Mouse (Mus musculus): ENCODE data around the gene Dock10. TPM values are rescaled to one million over a fixed set of nuclear protein-coding genes. Genes with fewer than 3 reads are reported as not detected.

Gene Dock10
- polyA plus RNA-seq, 1 experiment from 2014 or later = 2.8 TPM

DNA sequence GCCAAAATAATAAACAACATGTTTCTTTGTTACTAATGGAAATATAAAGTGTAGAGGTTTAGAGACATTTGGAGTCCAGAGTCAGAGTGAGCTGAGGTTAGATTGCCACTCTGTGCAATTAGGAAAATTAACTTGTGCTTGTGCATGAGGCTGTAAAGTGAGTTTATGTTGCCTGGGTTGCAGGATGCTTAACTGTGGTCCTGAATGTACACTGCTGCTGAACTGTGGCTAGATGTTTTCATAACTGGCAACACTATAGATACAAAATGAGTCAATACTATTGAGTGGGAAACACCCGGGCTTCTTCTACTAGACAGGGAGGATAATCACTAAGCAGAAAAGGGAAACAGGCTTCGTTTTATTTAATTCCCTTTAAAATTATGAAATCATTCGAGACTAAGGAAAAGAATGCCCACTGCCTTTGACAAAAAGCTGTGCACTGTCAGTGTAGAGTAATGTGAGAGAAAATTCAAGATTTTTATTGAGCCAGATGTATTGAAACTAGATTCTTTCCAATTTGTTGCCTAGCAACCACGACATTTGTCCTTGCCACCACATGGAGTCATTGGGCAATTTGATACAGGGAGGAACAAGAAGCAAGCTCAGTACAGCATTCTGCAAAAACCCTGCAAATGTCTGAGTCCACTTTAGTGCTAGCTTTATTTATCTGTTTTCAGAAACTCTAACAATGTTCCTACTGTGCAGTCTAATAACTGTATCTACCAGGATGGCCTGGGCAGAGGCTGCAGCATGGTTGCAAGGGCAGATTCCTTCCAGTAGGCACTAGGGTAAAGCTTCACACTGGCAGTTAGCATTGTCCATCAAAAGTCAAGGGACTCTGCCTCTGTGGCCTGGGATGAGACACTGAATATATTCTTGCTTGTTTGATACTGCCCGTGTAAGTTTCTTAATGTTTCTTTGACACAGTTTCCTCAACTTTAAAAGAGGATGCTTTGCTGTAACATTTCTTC is 127.9 kb downstream of the Dock10 start:
- no peaks in the 10 kb centered on the region for H3K27me3 ChIP-seq (replicated peaks)
- no peak for ATAC-seq (ENCODE audit: extremely low read depth, insufficient number of reproducible peaks, low FRiP score, low TSS enrichment)
- no peak overlapping the region for H3K4me3 ChIP-seq
- H3K4me2 ChIP-seq = no peak overlapping the region
- WGBS = 66% methylated on average over 5 of the region's 5 CpGs
- no peak overlapping the region for H3K9ac ChIP-seq
- H3K27ac ChIP-seq (replicated peaks) = no peak overlapping the region
- no peaks in the 10 kb centered on the region for H3K9me3 ChIP-seq
- no peaks in the 10 kb centered on the region for H3K4me1 ChIP-seq
- no peaks in the 10 kb centered on the region for H3K36me3 ChIP-seq

DNA sequence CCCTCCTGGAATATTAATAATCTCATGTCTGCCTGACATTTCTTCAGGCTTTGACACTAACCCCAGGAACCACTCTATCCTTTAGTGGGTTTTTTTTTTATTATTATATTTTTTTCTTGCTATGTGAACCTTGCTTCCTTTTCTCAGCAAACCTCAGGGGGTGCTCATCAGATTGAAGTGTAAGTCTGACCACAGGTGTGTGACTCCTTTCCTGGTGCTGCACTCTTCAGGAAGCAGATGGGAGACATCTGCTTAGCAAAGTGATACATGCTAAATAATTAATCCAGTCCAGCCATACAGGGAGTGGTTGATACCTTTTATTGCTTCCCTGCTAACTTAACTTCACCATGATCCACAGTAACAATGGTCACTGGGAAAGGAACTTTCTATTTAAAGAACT is 130.3 kb downstream of the Dock10 start:
- Histone ChIP-seq H3K9ac (no peak overlapping the region), H3K36me3 (no peaks in the 10 kb centered on the region), H3K9me3 (no peaks in the 10 kb centered on the region), H3K4me2 (no peak overlapping the region), H3K4me3 (no peak overlapping the region), H3K27ac (replicated peaks) (no peak overlapping the region), H3K4me1 (no peaks in the 10 kb centered on the region), H3K27me3 (replicated peaks) (no peaks in the 10 kb centered on the region)
- no peak for ATAC-seq (ENCODE audit: extremely low read depth, insufficient number of reproducible peaks, low FRiP score, low TSS enrichment)

DNA sequence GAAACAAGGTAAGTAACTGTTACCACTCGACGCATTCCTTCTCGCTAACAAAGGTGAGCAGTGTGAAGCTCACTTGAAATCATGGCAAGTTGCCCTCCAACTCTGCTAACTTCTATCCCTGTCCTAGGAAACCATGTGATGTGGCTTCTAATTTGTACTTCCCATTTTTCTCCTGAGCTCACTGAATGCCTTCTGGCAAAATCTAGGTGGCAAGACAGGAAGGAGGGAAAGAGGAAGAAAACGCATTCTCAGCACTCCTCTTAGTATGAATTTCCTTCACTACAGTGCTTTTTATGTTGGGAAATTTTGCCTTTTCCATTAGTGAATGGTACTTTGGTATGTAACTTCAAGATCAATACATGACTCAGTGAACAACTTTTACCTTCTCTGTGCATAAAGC is 131.5 kb downstream of the Dock10 start:
- Histone ChIP-seq H3K27me3 (replicated peaks) (no peaks in the 10 kb centered on the region), H3K9me3 (no peaks in the 10 kb centered on the region), H3K4me2 (no peak overlapping the region), H3K36me3 (no peaks in the 10 kb centered on the region), H3K4me1 (no peaks in the 10 kb centered on the region), H3K9ac (no peak overlapping the region), H3K4me3 (no peak overlapping the region), H3K27ac (replicated peaks) (no peak overlapping the region)
- WGBS = 83% methylated on average over 4 of the region's 4 CpGs
- no peak for ATAC-seq (ENCODE audit: extremely low read depth, insufficient number of reproducible peaks, low FRiP score, low TSS enrichment)

DNA sequence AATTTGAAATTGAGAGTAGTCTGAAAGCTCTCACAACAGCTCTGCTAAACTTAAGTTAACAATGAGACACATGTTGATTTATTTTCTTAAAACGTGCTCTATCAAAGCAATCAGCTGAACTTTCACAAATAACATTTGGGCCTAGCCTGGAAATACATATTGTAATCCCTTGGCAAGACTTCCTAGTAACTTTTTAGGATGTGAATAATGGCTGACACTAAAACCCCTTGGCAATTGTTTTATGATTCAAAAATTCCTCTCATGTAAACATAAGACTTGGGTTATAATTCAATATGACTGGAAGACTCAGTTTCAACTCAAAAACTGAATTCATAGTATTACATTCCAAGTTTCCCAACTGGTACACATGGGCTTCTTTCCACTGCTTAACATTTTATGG is 133.0 kb downstream of the Dock10 start:
- H3K4me2 ChIP-seq = no peak overlapping the region
- H3K27ac ChIP-seq (replicated peaks) = no peak overlapping the region
- 61% methylated on average over 1 of the region's 1 CpGs for WGBS

DNA sequence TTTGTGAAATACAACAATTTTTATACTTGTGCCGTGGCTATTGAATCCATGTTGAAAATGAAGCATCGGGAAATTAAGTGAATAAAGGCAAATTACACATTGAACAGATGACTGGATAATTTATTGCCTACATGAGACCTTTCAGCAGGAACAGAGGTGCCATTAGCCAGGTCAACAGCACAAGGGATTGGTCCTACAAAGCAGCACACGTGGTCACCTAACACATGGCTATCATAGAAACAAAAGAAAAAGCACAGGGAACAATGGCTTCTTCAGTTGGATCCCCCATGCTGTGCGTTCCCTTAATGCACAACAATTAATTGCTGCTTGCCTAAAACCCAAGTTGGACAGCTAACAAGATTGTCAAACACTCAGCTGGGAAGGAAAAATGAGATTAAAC is 133.8 kb downstream of the Dock10 start:
- no peak overlapping the region for H3K9ac ChIP-seq
- H3K27ac ChIP-seq (replicated peaks) = no peak overlapping the region
- no peaks in the 10 kb centered on the region for H3K36me3 ChIP-seq
- H3K4me2 ChIP-seq = no peak overlapping the region
- 74% methylated on average over 4 of the region's 4 CpGs for WGBS
- no peaks in the 10 kb centered on the region for H3K4me1 ChIP-seq
- H3K27me3 ChIP-seq (replicated peaks) = no peaks in the 10 kb centered on the region
- ATAC-seq (ENCODE audit: extremely low read depth, insufficient number of reproducible peaks, low FRiP score, low TSS enrichment) = no peak
- no peaks in the 10 kb centered on the region for H3K9me3 ChIP-seq
- no peak overlapping the region for H3K4me3 ChIP-seq

More for the DNA sequence above, 133.0 kb downstream of the Dock10 start:
- no peaks in the 10 kb centered on the region for H3K9me3 ChIP-seq
- no peak overlapping the region for H3K4me3 ChIP-seq
- no peaks in the 10 kb centered on the region for H3K36me3 ChIP-seq
- no peaks in the 10 kb centered on the region for H3K27me3 ChIP-seq (replicated peaks)
- ATAC-seq (ENCODE audit: extremely low read depth, insufficient number of reproducible peaks, low FRiP score, low TSS enrichment) = no peak
- H3K4me1 ChIP-seq = no peaks in the 10 kb centered on the region
- H3K9ac ChIP-seq = no peak overlapping the region

DNA sequence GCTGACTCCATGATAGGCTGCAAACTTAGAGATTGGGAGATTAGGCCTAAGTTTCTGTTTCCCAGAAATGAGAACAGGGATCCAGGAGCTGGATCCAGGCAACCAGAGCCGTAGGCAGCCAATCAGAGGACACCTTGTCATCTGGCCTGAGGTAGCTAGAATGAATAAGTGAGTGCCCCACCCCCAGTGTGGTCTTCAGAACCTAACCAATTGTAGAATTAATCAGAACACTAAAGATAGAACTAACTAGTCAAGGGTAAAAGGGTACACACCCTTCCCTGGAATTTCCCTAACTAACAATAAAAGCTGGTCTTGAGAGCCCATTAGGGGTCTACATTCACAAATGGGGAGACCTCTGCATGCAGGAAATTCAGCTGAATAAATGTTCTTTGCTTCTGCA is 135.7 kb downstream of the Dock10 start:
- no peaks in the 10 kb centered on the region for H3K36me3 ChIP-seq
- no peak overlapping the region for H3K4me2 ChIP-seq
- H3K9me3 ChIP-seq = peaks cover 2% of the 10 kb centered on the region; the same call in 1 of the 2 replicates
- H3K9ac ChIP-seq = no peak overlapping the region
- H3K27me3 ChIP-seq (replicated peaks) = no peaks in the 10 kb centered on the region
- H3K27ac ChIP-seq (replicated peaks) = no peak overlapping the region
- H3K4me3 ChIP-seq = no peak overlapping the region
- ATAC-seq (ENCODE audit: extremely low read depth, insufficient number of reproducible peaks, low FRiP score, low TSS enrichment) = no peak
- no peaks in the 10 kb centered on the region for H3K4me1 ChIP-seq
- 71% methylated on average over 1 of the region's 1 CpGs for WGBS

DNA sequence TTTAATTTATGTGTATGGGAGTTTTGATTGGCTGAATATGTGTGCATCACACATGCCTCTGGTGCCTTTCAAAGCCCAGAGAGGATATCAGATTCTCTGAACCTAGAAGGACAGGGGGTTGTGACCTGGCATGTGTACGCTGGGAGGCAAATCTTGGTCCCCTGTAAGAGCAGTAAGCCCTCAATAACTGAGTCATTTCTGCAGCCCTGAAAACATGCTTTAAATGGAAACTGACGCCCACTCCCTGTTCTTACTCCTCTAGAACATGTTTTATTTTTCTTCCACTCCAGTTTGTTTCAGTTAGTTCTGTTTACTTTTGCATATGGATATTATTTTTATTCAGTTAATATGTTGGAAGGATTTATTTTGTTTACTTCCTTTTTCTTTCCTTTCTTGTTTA is 139.2 kb downstream of the Dock10 start:
- no peak overlapping the region for H3K4me2 ChIP-seq
- H3K4me1 ChIP-seq = no peaks in the 10 kb centered on the region
- no peak overlapping the region for H3K9ac ChIP-seq
- no peaks in the 10 kb centered on the region for H3K27me3 ChIP-seq (replicated peaks)
- H3K27ac ChIP-seq (replicated peaks) = no peak overlapping the region
- H3K4me3 ChIP-seq = no peak overlapping the region
- no peaks in the 10 kb centered on the region for H3K36me3 ChIP-seq
- peaks cover 2% of the 10 kb centered on the region; the same call in 1 of the 2 replicates for H3K9me3 ChIP-seq
- 74% methylated on average over 2 of the region's 2 CpGs for WGBS
- ATAC-seq (ENCODE audit: extremely low read depth, insufficient number of reproducible peaks, low FRiP score, low TSS enrichment) = no peak

DNA sequence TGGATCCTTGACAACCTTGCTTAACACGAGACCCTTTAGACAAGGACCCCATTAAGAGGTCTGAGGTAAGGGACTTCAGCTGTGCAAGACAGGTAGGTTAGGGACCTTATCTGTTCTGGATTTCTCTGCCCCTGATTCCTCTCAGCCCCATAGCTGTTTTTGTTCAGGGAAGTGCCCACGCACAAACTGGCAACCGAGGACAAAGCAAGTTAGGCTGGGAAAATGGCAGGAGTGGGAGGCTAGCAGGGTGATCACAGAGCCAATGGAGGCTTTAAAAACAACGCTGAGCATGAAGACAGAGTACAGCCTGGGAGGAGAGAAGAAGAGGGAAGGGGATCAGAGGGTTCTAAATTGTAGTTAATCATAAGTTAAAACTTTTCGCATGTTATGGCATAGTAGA is 141.7 kb downstream of the Dock10 start:
- no peak for ATAC-seq (ENCODE audit: extremely low read depth, insufficient number of reproducible peaks, low FRiP score, low TSS enrichment)
- 75% methylated on average over 5 of the region's 5 CpGs for whole genome bisulfite sequencing
- Histone ChIP-seq H3K36me3 (no peaks in the 10 kb centered on the region), H3K4me3 (no peak overlapping the region), H3K27me3 (replicated peaks) (no peaks in the 10 kb centered on the region), H3K4me2 (no peak overlapping the region), H3K27ac (replicated peaks) (no peak overlapping the region), H3K9me3 (peaks cover 2% of the 10 kb centered on the region; the same call in 1 of the 2 replicates), H3K4me1 (no peaks in the 10 kb centered on the region), H3K9ac (no peak overlapping the region)

DNA sequence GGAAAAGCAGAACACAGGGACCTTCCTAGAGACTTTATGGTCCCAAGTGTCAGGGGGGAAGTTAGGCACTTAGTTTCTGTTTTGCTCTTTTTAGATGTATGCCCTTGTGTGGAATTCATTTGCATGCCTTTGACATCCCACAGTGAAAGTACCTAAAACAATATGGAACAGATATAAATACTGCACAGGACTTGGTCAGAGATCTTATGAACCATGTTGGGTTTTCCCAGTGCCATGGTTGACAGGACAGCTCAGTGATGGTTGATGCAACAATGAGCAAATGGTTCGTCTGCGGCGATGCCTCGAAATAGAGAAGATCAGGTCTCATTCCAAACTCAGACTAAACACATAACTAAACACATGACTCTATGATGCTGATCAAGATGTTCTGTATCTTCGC is 143.6 kb downstream of the Dock10 start:
- Histone ChIP-seq H3K4me2 (no peak overlapping the region), H3K9ac (no peak overlapping the region), H3K4me3 (no peak overlapping the region), H3K27ac (replicated peaks) (no peak overlapping the region), H3K27me3 (replicated peaks) (no peaks in the 10 kb centered on the region), H3K36me3 (no peaks in the 10 kb centered on the region), H3K4me1 (no peaks in the 10 kb centered on the region), H3K9me3 (peaks cover 2% of the 10 kb centered on the region; the same call in 1 of the 2 replicates)
- no peak for ATAC-seq (ENCODE audit: extremely low read depth, insufficient number of reproducible peaks, low FRiP score, low TSS enrichment)
- WGBS = 87% methylated on average over 5 of the region's 5 CpGs

DNA sequence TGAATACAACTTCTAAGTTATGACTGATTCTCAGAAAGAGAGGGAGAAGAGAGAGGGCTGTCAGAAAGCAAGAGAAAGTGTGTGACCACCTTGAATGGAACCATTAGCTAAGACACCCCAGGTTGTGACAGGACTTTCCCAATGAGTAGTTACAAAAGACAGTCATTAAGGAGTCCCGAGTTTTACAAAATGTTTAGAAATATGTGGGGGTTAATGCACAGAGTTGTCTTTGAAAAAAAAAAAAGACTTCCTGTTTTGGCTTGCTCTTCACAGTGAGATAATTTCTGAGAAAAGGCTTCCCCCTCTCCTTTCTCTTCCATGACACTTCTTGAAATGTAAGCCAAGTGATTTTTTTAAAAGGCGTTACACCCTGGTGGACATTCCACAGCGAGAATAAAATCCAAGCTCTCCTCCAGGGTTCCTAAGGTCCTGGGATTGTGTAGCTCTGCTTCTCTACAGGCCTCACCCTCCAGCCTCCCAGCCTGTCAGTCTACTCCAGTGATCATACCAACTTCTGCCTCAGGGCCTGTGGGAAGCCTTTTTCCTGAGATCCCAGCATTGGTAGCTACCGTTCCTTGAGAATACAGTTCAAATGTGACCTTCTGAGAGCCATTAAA is 144.8 kb downstream of the Dock10 start:
- no peaks in the 10 kb centered on the region for H3K27me3 ChIP-seq (replicated peaks)
- no peak overlapping the region for H3K9ac ChIP-seq
- peaks cover 2% of the 10 kb centered on the region; the same call in 1 of the 2 replicates for H3K9me3 ChIP-seq
- WGBS = 70% methylated on average over 4 of the region's 4 CpGs
- no peaks in the 10 kb centered on the region for H3K4me1 ChIP-seq
- no peak overlapping the region for H3K4me3 ChIP-seq
- H3K27ac ChIP-seq (replicated peaks) = no peak overlapping the region
- H3K36me3 ChIP-seq = no peaks in the 10 kb centered on the region
- no peak for ATAC-seq (ENCODE audit: extremely low read depth, insufficient number of reproducible peaks, low FRiP score, low TSS enrichment)
- H3K4me2 ChIP-seq = no peak overlapping the region

DNA sequence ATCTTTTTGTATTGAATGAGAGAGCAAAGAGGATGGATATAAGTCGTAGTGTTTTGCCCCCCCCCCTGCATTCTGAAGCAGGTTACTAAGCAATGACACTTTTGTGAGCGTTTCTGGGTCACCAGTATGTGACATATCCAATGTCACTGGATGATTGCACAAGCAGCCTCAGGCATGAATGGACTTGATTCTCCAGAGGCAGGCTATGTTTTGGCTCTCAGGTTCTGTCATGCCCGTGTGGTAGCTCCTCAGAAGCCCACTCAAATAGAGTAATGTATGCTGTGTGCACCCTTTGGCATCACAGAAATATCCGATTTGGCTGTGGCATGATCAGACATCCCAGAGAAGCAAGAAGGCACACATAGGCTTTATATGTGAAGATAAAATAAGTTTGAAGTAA is 150.8 kb downstream of the Dock10 start:
- H3K27ac ChIP-seq (replicated peaks) = no peak overlapping the region
- H3K36me3 ChIP-seq = no peaks in the 10 kb centered on the region
- no peak for ATAC-seq (ENCODE audit: extremely low read depth, insufficient number of reproducible peaks, low FRiP score, low TSS enrichment)
- H3K27me3 ChIP-seq (replicated peaks) = no peaks in the 10 kb centered on the region
- no peaks in the 10 kb centered on the region for H3K9me3 ChIP-seq
- peaks cover 4% of the 10 kb centered on the region for H3K4me1 ChIP-seq
- no peak overlapping the region for H3K9ac ChIP-seq
- H3K4me3 ChIP-seq = no peak overlapping the region
- no peak overlapping the region for H3K4me2 ChIP-seq
- 73% methylated on average over 4 of the region's 4 CpGs for WGBS

Measured in heart, embryonic 13.5 days (tissue).